Comparison of ENCODE assay signal across 8 mouse cellular contexts in genomic region chr1:119420189-119420983, GRCm38 (mm10). TPM values are rescaled to one million over a fixed set of nuclear protein-coding genes. Genes with fewer than 3 reads are reported as not detected.
DNase-seq lines count a peak whose midpoint lies in the region; ATAC-seq and TF ChIP-seq lines count a peak whose summit lies in the region.

No protein-coding gene starts in this region.

- ATAC-seq in kidney, embryonic 14.5 days (ENCODE audit: low FRiP score, low TSS enrichment): no peak; the same call in 1 of the 2 replicates
- ATAC-seq in G1E (ENCODE audit: extremely low read depth, insufficient number of reproducible peaks, low FRiP score, poor library complexity, severe bottlenecking): no peak
- ATAC-seq in limb, embryonic 13.5 days (ENCODE audit: low FRiP score, low read depth): no peak

- no peak overlapping the region for H3K9ac ChIP-seq in kidney, embryonic 14.5 days (ENCODE audit: low read depth, low read length)
- peak overlapping the region; percentile 72; the same call in 1 of the 2 replicates for H3K9ac ChIP-seq in limb, embryonic 13.5 days

- H3K27me3 ChIP-seq in kidney, embryonic 14.5 days (ENCODE audit: control insufficient read depth, insufficient read depth, low read length): peaks cover 82% of the 10 kb centered on the region
- H3K27me3 ChIP-seq in G1E (ENCODE audit: insufficient read depth, low read length): no peaks in the 10 kb centered on the region; the same call in 1 of the 2 replicates
- H3K27me3 ChIP-seq in limb, embryonic 13.5 days: peaks cover 96% of the 10 kb centered on the region

- peak overlapping the region; percentile 98 for H3K4me2 ChIP-seq in kidney, embryonic 14.5 days (replicated peaks; ENCODE audit: low read depth, low read length)
- H3K4me2 ChIP-seq in limb, embryonic 13.5 days (replicated peaks): peak overlapping the region; percentile 100

- peak overlapping the region; percentile 60 for H3K4me3 ChIP-seq in kidney, embryonic 14.5 days (ENCODE audit: low read length)
- H3K4me3 ChIP-seq in G1E (ENCODE audit: low read depth, low read length): peak overlapping the region; percentile 44; the same call in 1 of the 2 replicates
- H3K4me3 ChIP-seq in embryonic fibroblast, embryonic 13.5 days (ENCODE audit: insufficient read depth, low read length): peak overlapping the region; percentile 59
- H3K4me3 ChIP-seq in limb, embryonic 13.5 days: peak overlapping the region; percentile 65

- H3K9me3 ChIP-seq in kidney, embryonic 14.5 days (ENCODE audit: control insufficient read depth, low read length): no peaks in the 10 kb centered on the region
- peaks cover 84% of the 10 kb centered on the region for H3K9me3 ChIP-seq in G1E (replicated peaks)
- no peaks in the 10 kb centered on the region for H3K9me3 ChIP-seq in limb, embryonic 13.5 days

- TF ChIP-seq POLR2A in embryonic fibroblast, embryonic 13.5 days (IDR thresholded peaks at IDR 0.05; ENCODE audit: low read depth, low read length): no peak

- DNase-seq in kidney, postnatal 25 days: no peak
- no peak for DNase-seq in G1E (ENCODE audit: low spot score)
- DNase-seq in retina, postnatal 1 day: peak; percentile 56
- DNase-seq in gastrocnemius, adult 18-20 months (ENCODE audit: low spot score): no peak
- no peak for DNase-seq in cerebellum, adult 8-10 months

- H3K27ac ChIP-seq in kidney, embryonic 14.5 days (ENCODE audit: low read depth, low read length): no peak overlapping the region
- H3K27ac ChIP-seq in embryonic fibroblast, embryonic 13.5 days (ENCODE audit: insufficient read depth, low read length): no peak overlapping the region; the same call in 1 of the 2 replicates
- no peak overlapping the region for H3K27ac ChIP-seq in limb, embryonic 13.5 days

- no peak for TF ChIP-seq CTCF in G1E (IDR thresholded peaks at IDR 0.05; ENCODE audit: low read depth, low read length)
- no peak for TF ChIP-seq CTCF in embryonic fibroblast, embryonic 13.5 days (IDR thresholded peaks at IDR 0.05; ENCODE audit: borderline replicate concordance, insufficient read depth, low read length)

- H3K4me1 ChIP-seq in kidney, embryonic 14.5 days (ENCODE audit: control insufficient read depth, insufficient read depth, low read length): peaks cover 16% of the 10 kb centered on the region
- no peaks in the 10 kb centered on the region for H3K4me1 ChIP-seq in G1E (ENCODE audit: insufficient read depth, low read depth, low read length)
- no peaks in the 10 kb centered on the region for H3K4me1 ChIP-seq in embryonic fibroblast, embryonic 13.5 days (ENCODE audit: control insufficient read depth, insufficient read depth, low read length)
- H3K4me1 ChIP-seq in limb, embryonic 13.5 days: peaks cover 39% of the 10 kb centered on the region

- WGBS in kidney, embryonic 14.5 days: 1% methylated on average over 59 of the region's 76 CpGs
- WGBS in limb, embryonic 13.5 days: 2% methylated on average over 75 of the region's 76 CpGs

- H3K36me3 ChIP-seq in kidney, embryonic 14.5 days (ENCODE audit: control insufficient read depth, insufficient read depth, low read length): no peaks in the 10 kb centered on the region
- H3K36me3 ChIP-seq in G1E (replicated peaks): no peaks in the 10 kb centered on the region
- H3K36me3 ChIP-seq in limb, embryonic 13.5 days: no peaks in the 10 kb centered on the region

RNA-seq across cellular contexts. Expression of gene Inhbb, which starts 1.7 kb away (rescaled TPM):
- polyA plus RNA-seq in kidney, embryonic 14.5 days (2014; fragmentation: Nextera tagmentation; extraction: Ambion mirVana): 0.16 TPM in 2 replicates
- total RNA-seq in G1E (2014; fragmentation: Nextera tagmentation): not detected in 2 replicates
- under 0.01 and 0.05 TPM in 2 replicates for total RNA-seq in G1E (2017)
- polyA plus RNA-seq in G1E (2012): not detected in 2 replicates
- polyA plus RNA-seq in embryonic fibroblast, embryonic 13.5 days (2011; ENCODE audit: insufficient read length, low read depth, missing spikeins): 25.1 and 55.3 TPM in 2 replicates
- 0.73 and 0.79 TPM in 2 replicates for polyA plus RNA-seq in limb, embryonic 13.5 days (2015; fragmentation: Nextera tagmentation; extraction: Ambion mirVana)
- total RNA-seq in gastrocnemius, adult 18-20 months (2021): 1 to 10 TPM in 1 of 2 experiments, under 1 TPM in 1; 0.82 to 1.7 TPM

Comparison
In these comparisons a context has a peak if more than half of its experiments do, and no peak if none do; other contexts are left out.
1. RNA of gene Inhbb, which starts 1.7 kb away (polyA plus RNA-seq): 25.1 to 55.3 TPM in embryonic fibroblast, embryonic 13.5 days; 0.73 to 0.79 TPM in limb, embryonic 13.5 days, 0.16 TPM in kidney, embryonic 14.5 days and not detected in G1E; every median in the first group is over 10 times any median in the second.
2. Peak in every context shown above with its lines, with median percentiles within 50 percentile points of each other: H3K4me3 ChIP-seq.